Mouse (Mus musculus) CH12.LX (cell line): ENCODE measurements around the gene Lhfp. TPM values are rescaled to one million over a fixed set of nuclear protein-coding genes. Genes with fewer than 3 reads are reported as not detected.

Source experiments
- DNase-seq: peaks from one replicate; pipeline ENCODE4 v3.0.0-alpha.2; 2013; ENCODE audit errors: extremely low read depth
- H3K27ac ChIP-seq: 2 replicates; pipeline ENCODE4 v1.5.1; 2012; ENCODE audit warnings: low read depth, mild to moderate bottlenecking, control low read depth, moderate library complexity; ENCODE audit not compliant: insufficient read depth
- H3K27me3 ChIP-seq: replicated peaks from 2 replicates; pipeline ENCODE3; 2012; ENCODE audit warnings: inconsistent platforms
- H3K36me3 ChIP-seq, 2 experiments: replicated peaks in 1 of 2; 2 replicates each; pipeline versions ENCODE3 to v1.6.1; 2012; ENCODE audit warnings: inconsistent platforms in 1 of 2, low read length in 1 of 2, mild to moderate bottlenecking in 1 of 2, mixed read lengths in 1 of 2, moderate library complexity in 1 of 2; ENCODE audit not compliant: control insufficient read depth in 1 of 2, insufficient read depth in 1 of 2
- H3K4me1 ChIP-seq, 2 experiments: 2 replicates each; pipeline ENCODE4 v1.6.1; 2012; ENCODE audit warnings: inconsistent platforms in 1 of 2, moderate library complexity in 1 of 2; ENCODE audit not compliant: insufficient read depth in 2 of 2, control insufficient read depth in 1 of 2
- H3K4me2 ChIP-seq: 2 replicates; pipeline ENCODE4 v1.6.1; 2012; ENCODE audit warnings: low read depth, mild to moderate bottlenecking, control low read depth; ENCODE audit not compliant: poor library complexity, insufficient read depth, severe bottlenecking
- H3K4me3 ChIP-seq, 3 experiments: fragments of 150-350 bp in 1 of 3; sonication (generic) in 1 of 3; replicated peaks in 1 of 3; 2 replicates each; pipeline versions ENCODE3 to v1.5.1; 2011 to 2012; ENCODE audit warnings: low read depth in 2 of 3, low read length in 2 of 3, mild to moderate bottlenecking in 2 of 3, moderate library complexity in 2 of 3, control low read depth in 1 of 3, improper control_type of control experiment in 1 of 3, inconsistent platforms in 1 of 3, mixed read lengths in 1 of 3; ENCODE audit not compliant: poor library complexity in 1 of 3
- H3K79me2 ChIP-seq: replicated peaks from 2 replicates; pipeline ENCODE4 v1.6.1; 2012; ENCODE audit warnings: mild to moderate bottlenecking, moderate library complexity; ENCODE audit not compliant: control insufficient read depth, poor library complexity, insufficient read depth, severe bottlenecking; ENCODE audit errors: extremely low read depth
- H3K9ac ChIP-seq: 2 replicates; pipeline ENCODE4 v1.6.1; 2012; ENCODE audit warnings: low read depth, mild to moderate bottlenecking, control low read depth, moderate library complexity; ENCODE audit not compliant: insufficient read depth
- H3K9me3 ChIP-seq: replicated peaks from 2 replicates; pipeline ENCODE3; 2012; ENCODE audit warnings: low read length, inconsistent platforms, mixed read lengths
- E2F4 ChIP-seq: IDR thresholded peaks from 2 replicates; pipeline ENCODE4 v1.6.1; 2011; ENCODE audit warnings: low read depth, low read length, improper control_type of control experiment; ENCODE audit not compliant: insufficient replicate concordance
- EP300 ChIP-seq: IDR thresholded peaks from 2 replicates; pipeline ENCODE4 v1.6.1; 2011; ENCODE audit warnings: low read length, improper control_type of control experiment
- JUND ChIP-seq: conservative IDR thresholded peaks from 2 replicates; pipeline ENCODE4 v1.6.1; 2011; ENCODE audit warnings: low read depth, low read length, improper control_type of control experiment
- KAT2A ChIP-seq: IDR thresholded peaks from 2 replicates; pipeline ENCODE4 v1.6.1; 2012; ENCODE audit warnings: low read length, improper control_type of control experiment, inconsistent platforms; ENCODE audit not compliant: insufficient replicate concordance
- MAFK ChIP-seq: IDR thresholded peaks from 2 replicates; pipeline ENCODE4 v1.6.1; 2011; ENCODE audit warnings: low read length, improper control_type of control experiment; ENCODE audit not compliant: insufficient replicate concordance
- NELFE ChIP-seq: IDR thresholded peaks from 2 replicates; pipeline ENCODE4 v1.6.1; 2011; ENCODE audit warnings: low read depth, low read length, improper control_type of control experiment
- NRF1 ChIP-seq: IDR thresholded peaks from 2 replicates; pipeline ENCODE4 v1.6.1; 2014; ENCODE audit warnings: low read depth, mild to moderate bottlenecking, inconsistent platforms, low read length, improper control_type of control experiment, moderate library complexity
- POLR2AphosphoS2 ChIP-seq: IDR thresholded peaks from 2 replicates; pipeline ENCODE4 v1.6.1; 2011; ENCODE audit warnings: low read depth, low read length, improper control_type of control experiment
- ZC3H11A ChIP-seq: IDR thresholded peaks from 2 replicates; pipeline ENCODE4 v1.6.1; 2012; ENCODE audit warnings: low read depth, mild to moderate bottlenecking, inconsistent platforms, low read length, improper control_type of control experiment
- ZNF384 ChIP-seq: IDR thresholded peaks from 2 replicates; pipeline ENCODE4 v1.6.1; 2012; ENCODE audit warnings: low read depth, low read length, improper control_type of control experiment, inconsistent platforms
- dilution Hi-C: fragments of 300-500 bp; cut with MboI; formaldehyde crosslinking; loops from 2 replicates; pipeline ENCODE4 v1.14.3; 2020; ENCODE audit warnings: low sequenced_read_pairs; ENCODE audit not compliant: extremely low pct_unique_long_range_greater_than_20kb, extremely low pct_ligation_motif_present
- in situ Hi-C: fragments of 300-500 bp; cut with MboI; formaldehyde crosslinking; loops from 3 replicates; pipeline ENCODE4 v1.14.3; 2019; ENCODE audit warnings: low sequenced_read_pairs, low pct_ligation_motif_present, low pct_unique_long_range_greater_than_20kb, mixed read lengths
- polyA plus RNA-seq: library from polyadenylated mRNA; unstranded; fragments of >175 nt; gene quantifications from 2 replicates; pipeline ENCODE4 v1.2.1, GENCODE M21; 2012; ENCODE audit warnings: low read depth; ENCODE audit not compliant: insufficient read length
- total RNA-seq, 2 experiments: library from RNA; depleted of rRNA; stranded (reverse); fragments of 300-350 nt in 1 of 2; fragments of >200 nt in 1 of 2; gene quantifications; 2 replicates each; pipeline ENCODE4 v1.2.3; 2012 to 2014

Gene Lhfp
- total and polyA plus RNA-seq, 3 experiments: not detected

DNA sequence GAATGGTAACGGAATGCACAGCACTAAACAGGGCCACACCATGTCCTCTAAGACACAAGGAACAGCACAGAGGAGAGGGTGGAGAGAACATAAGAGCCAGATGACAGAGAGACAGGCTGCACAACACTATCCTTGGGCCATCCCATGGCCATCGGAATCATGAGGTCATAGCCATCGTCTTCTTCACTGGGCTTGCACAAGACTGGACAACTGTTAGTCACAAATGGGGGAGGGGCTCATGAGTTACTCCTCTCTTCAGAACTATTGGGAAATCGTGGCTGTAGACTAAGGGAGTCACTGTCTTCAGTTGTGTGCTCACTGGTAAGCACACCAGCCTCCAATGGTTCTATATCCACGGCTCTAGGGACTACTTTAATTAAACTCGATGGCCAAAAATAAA lies 224.8 kb downstream of the Lhfp start:
- Histone ChIP-seq H3K27me3 (no peaks in the 10 kb centered on the region), H3K27ac (no peak overlapping the region), H3K4me3 (no peak overlapping the region), H3K4me2 (no peak overlapping the region), H3K9ac (no peak overlapping the region), H3K4me1 (no peaks in the 10 kb centered on the region), H3K79me2 (no peaks in the 10 kb centered on the region), H3K9me3 (no peaks in the 10 kb centered on the region), H3K36me3 (no peaks in the 10 kb centered on the region)
- dilution Hi-C loops (no loop called here), in situ Hi-C loops (no loop called here)
- TF ChIP-seq POLR2AphosphoS2 (no peak), EP300 (no peak), E2F4 (no peak), ZNF384 (no peak)
- DNase-seq: no peak

DNA sequence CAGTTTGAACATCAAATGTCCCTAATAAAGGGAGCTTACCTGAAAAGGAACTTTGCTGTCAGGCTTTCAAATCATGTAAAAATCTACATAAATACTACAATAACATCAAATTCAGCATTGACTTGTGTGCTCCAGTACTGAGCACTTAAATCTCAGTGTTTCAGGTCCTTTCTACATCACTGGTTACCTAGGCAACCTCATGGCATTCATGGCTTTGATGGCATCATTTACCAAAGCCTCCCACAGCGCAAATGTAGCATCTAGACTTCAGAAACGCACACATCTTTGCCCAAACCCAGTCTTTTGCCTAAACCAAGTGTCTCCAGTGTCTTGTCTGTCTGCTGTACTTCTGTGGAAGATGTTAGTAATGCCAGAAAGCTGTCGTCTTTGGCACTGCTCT lies 225.7 kb downstream of the Lhfp start:
- no peaks in the 10 kb centered on the region for H3K36me3 ChIP-seq
- DNase-seq: no peak
- no peak overlapping the region for H3K4me2 ChIP-seq
- no peaks in the 10 kb centered on the region for H3K4me1 ChIP-seq
- no peaks in the 10 kb centered on the region for H3K79me2 ChIP-seq
- no peaks in the 10 kb centered on the region for H3K27me3 ChIP-seq
- no peak overlapping the region for H3K4me3 ChIP-seq
- H3K9me3 ChIP-seq: no peaks in the 10 kb centered on the region
- dilution Hi-C loops (no loop called here), in situ Hi-C loops (no loop called here)
- TF ChIP-seq NRF1: no peak
- no peak for TF ChIP-seq KAT2A
- no peak for TF ChIP-seq MAFK
- TF ChIP-seq NELFE: no peak
- no peak for TF ChIP-seq ZC3H11A
- H3K9ac ChIP-seq: no peak overlapping the region
- no peak overlapping the region for H3K27ac ChIP-seq

DNA sequence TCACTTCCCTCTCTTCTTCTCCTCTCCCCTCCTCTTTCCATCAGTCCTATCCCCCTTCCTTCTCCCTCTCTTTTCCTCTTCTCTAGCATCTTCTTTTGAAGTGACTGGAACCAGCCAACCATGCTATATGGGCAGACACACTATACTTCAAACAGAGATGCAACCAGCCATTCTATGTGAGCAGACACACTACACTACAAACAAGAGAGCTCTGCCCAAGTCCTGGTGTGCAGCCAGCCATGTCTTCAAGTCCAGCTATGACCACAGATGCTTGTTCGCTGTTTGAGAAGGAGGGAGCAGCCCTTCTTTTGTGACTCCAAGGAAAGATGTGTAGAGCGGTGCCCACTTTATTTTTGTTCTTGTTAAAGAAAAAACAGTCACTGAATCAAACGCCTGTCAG lies 231.9 kb downstream of the Lhfp start:
- H3K27me3 ChIP-seq: no peaks in the 10 kb centered on the region
- no peak overlapping the region for H3K4me3 ChIP-seq
- no peak for TF ChIP-seq JUND
- H3K9ac ChIP-seq: no peak overlapping the region
- in situ Hi-C loops: no loop called here
- H3K79me2 ChIP-seq: no peaks in the 10 kb centered on the region
- H3K9me3 ChIP-seq: no peaks in the 10 kb centered on the region
- no peak overlapping the region for H3K27ac ChIP-seq
- H3K4me2 ChIP-seq: no peak overlapping the region
- H3K36me3 ChIP-seq: no peaks in the 10 kb centered on the region
- DNase-seq: no peak
- H3K4me1 ChIP-seq: peaks cover 0 to 3% of the 10 kb centered on the region in 2 experiments; a peak in 2 of 4 replicates
- dilution Hi-C loops: no loop called here
